ENCODE assay signal across 15 mouse cellular contexts in genomic region chr19:37076646-37077045, GRCm38 (mm10).
DNase-seq lines count a peak whose midpoint lies in the region; ATAC-seq lines count a peak whose summit lies in the region.
"Had no signal": no experiment of that assay in that cellular context is flagged by ENCODE, and none has a peak within 500 bp of the region (broad histone marks: within the 10 kb centered on the region; RNA-seq: fewer than 3 reads in every experiment).

No protein-coding gene starts in this region.

- peaks cover 63% of the 10 kb centered on the region for H3K4me1 ChIP-seq in heart, embryonic 15.5 days (replicated peaks)

- no peak overlapping the region for H3K9ac ChIP-seq in heart, embryonic 15.5 days
- H3K9ac ChIP-seq: hindbrain, embryonic 14.5 days; liver, embryonic 14.5 days had no signal

- H3K9me3 ChIP-seq in heart, embryonic 15.5 days (replicated peaks) = no peaks in the 10 kb centered on the region

- peak; percentile 46 for DNase-seq in cerebellum, adult 9-10 months
- no peak for DNase-seq in cerebellum, postnatal 25 days
- no peak for DNase-seq in heart, postnatal 14 days
- peak; percentile 32 to 63 for DNase-seq in lung, adult 18-20 months
- DNase-seq in lung, postnatal 10 days = no peak
- DNase-seq: adrenal gland, postnatal 10 days; thymus, postnatal 14 days had no signal

- intact Hi-C loops in heart, postnatal 14 days (cut with DNase I) = loop anchor here (5.0 kb wide), 1 partner anchor 96 kb away; no protein-coding TSS in a partner anchor

- H3K4me2 ChIP-seq in heart, embryonic 15.5 days = no peak overlapping the region
- H3K4me2 ChIP-seq: hindbrain, embryonic 14.5 days; midbrain, embryonic 11.5 days had no signal

- no peak for ATAC-seq in heart, embryonic 15.5 days (replicated peaks; ENCODE audit: insufficient number of reproducible peaks, insufficient read depth, low FRiP score, low read depth)
- no peak for ATAC-seq in megakaryocyte, adult 5-6 weeks (ENCODE audit: poor library complexity, severe bottlenecking)
- ATAC-seq: CD4-positive, CD25-positive, alpha-beta regulatory T cell, adult 4 months; forebrain, embryonic 14.5 days; Patski had no signal

- H3K4me3 ChIP-seq in heart, embryonic 15.5 days = no peak overlapping the region

- peak overlapping the region; percentile 52 for H3K27ac ChIP-seq in heart, embryonic 15.5 days
- H3K27ac ChIP-seq: hindbrain, embryonic 14.5 days; liver, embryonic 14.5 days had no signal

- H3K36me3 ChIP-seq in heart, embryonic 15.5 days = no peaks in the 10 kb centered on the region

- no peaks in the 10 kb centered on the region for H3K27me3 ChIP-seq in heart, embryonic 15.5 days
- H3K27me3 ChIP-seq: Patski had no signal

- WGBS in heart, embryonic 15.5 days = 77% methylated on average over 4 of the region's 4 CpGs

Comparison
In these comparisons a context has a peak if more than half of its experiments do, and no peak if none do; other contexts are left out.
1. DNase-seq: peak in cerebellum, adult 9-10 months (single experiment) and lung, adult 18-20 months (2 of 2); none in cerebellum, postnatal 25 days (0 of 2), heart, postnatal 14 days (0 of 2) and lung, postnatal 10 days (single experiment).